Mouse (Mus musculus): ENCODE results near the gene Ube2u. TPM values are rescaled to one million over a fixed set of nuclear protein-coding genes. Genes with fewer than 3 reads are reported as not detected.

Gene Ube2u
- polyA plus RNA-seq, 1 experiment from 2014 or later, result 0.42 TPM

GRCm38 (mm10) chr4:100596630-100597029, 118.0 kb downstream of the Ube2u start:
- DNase-seq (ENCODE audit: low spot score, missing footprints), result no peak
- H3K4me2 ChIP-seq, result no peak overlapping the region
- no peak for ATAC-seq (ENCODE audit: low FRiP score)
- no peak overlapping the region for H3K4me3 ChIP-seq (ENCODE audit: low read depth, low read length)
- H3K9ac ChIP-seq (ENCODE audit: low read length), result no peak overlapping the region
- H3K27me3 ChIP-seq (ENCODE audit: control insufficient read depth, insufficient read depth, low read length), result no peaks in the 10 kb centered on the region
- H3K27ac ChIP-seq (ENCODE audit: low read depth, low read length), result no peak overlapping the region
- no peaks in the 10 kb centered on the region for H3K4me1 ChIP-seq (ENCODE audit: control insufficient read depth, insufficient read depth, low read length)
- no peaks in the 10 kb centered on the region for H3K9me3 ChIP-seq (ENCODE audit: control insufficient read depth, low read length)
- 91% methylated on average over 5 of the region's 5 CpGs for WGBS
- no peaks in the 10 kb centered on the region for H3K36me3 ChIP-seq (ENCODE audit: control insufficient read depth, insufficient read depth, low read length)

- H3K9ac ChIP-seq (ENCODE audit: low read length), result no peak overlapping the region
- H3K27me3 ChIP-seq (ENCODE audit: control insufficient read depth, insufficient read depth, low read length), result no peaks in the 10 kb centered on the region
- no peak overlapping the region for H3K27ac ChIP-seq (ENCODE audit: low read depth, low read length)
- H3K4me3 ChIP-seq (ENCODE audit: low read depth, low read length), result no peak overlapping the region
- 86% methylated on average over 4 of the region's 4 CpGs for WGBS
- DNase-seq (ENCODE audit: low spot score, missing footprints), result no peak
- H3K36me3 ChIP-seq (ENCODE audit: control insufficient read depth, insufficient read depth, low read length), result no peaks in the 10 kb centered on the region
- H3K4me1 ChIP-seq (ENCODE audit: control insufficient read depth, insufficient read depth, low read length), result no peaks in the 10 kb centered on the region
- no peak for ATAC-seq (ENCODE audit: low FRiP score)
- H3K9me3 ChIP-seq (ENCODE audit: control insufficient read depth, low read length), result no peaks in the 10 kb centered on the region
- H3K4me2 ChIP-seq, result no peak overlapping the region
Observed at GRCm38 (mm10) chr4:100597049-100597448, 118.4 kb downstream of the Ube2u start.

All from midbrain, embryonic 11.5 days (tissue).